Mouse (Mus musculus) left cerebral cortex, adult 8-10 months (tissue): ENCODE data around the gene Dnaic1. TPM values are rescaled to one million over a fixed set of nuclear protein-coding genes. Genes with fewer than 3 reads are reported as not detected.
A peak's percentile ranks its signal among the peaks of the same experiment; 100 is the strongest.

Experiments
- DNase-seq, 2 experiments: peaks; one replicate each; pipeline ENCODE4 v3.0.0; 2022; ENCODE audit warnings: low spot score in 2 of 2
- total RNA-seq, 4 experiments: library from RNA; stranded (reverse); gene quantifications; 2 replicates each; pipeline ENCODE4 v1.2.4; 2022

Gene Dnaic1
- total RNA-seq, 4 experiments from 2014 or later = 7.7 to 11.7 (median 9.6) TPM

GRCm38 (mm10) chr4:41568682-41569410, 729 bp upstream of the Dnaic1 start:
- DNase-seq = peak; percentile 51 to 52

DNA sequence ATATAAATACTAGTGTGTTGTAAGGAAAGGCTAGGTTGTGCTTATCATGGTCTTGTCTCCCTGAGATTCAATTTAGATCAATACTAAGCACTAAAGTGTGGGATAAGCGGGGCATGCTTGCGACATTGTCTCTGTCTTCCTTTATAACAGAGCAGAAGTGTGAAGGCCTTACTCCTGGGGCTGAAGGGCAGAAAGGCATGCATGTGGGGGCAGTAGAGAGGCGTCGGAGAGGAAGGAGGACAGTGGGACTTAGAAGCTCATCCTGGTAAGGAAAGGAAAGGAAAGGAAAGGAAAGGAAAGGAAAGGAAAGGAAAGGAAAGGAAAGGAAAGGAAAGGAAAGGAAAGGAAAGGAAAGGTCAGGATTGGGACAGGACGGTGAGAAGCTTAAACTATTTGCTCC, 1.9 kb downstream of the Dnaic1 start:
- DNase-seq = no peak

DNA sequence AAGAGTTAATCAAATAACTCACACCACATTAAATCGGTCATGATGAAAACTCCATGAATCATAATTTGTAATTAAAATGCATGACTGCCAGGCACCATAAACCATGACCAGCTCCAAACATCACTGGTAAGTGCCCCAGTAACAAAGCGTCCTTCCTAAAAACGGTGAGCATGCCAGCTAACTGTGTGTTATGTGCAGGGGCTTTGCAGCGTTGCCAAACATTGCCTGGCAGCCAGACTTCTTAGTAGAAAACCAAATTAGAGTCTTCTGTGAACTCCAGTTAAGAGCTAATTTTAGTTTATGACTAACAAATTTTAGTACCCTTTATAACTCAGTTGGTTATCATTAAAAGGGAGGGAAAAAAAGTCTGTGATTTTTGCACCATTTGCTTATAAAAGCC, 3.9 kb downstream of the Dnaic1 start:
- no peak for DNase-seq

GRCm38 (mm10) chr4:41575914-41576313, 6.3 kb downstream of the Dnaic1 start:
- no peak for DNase-seq

DNA sequence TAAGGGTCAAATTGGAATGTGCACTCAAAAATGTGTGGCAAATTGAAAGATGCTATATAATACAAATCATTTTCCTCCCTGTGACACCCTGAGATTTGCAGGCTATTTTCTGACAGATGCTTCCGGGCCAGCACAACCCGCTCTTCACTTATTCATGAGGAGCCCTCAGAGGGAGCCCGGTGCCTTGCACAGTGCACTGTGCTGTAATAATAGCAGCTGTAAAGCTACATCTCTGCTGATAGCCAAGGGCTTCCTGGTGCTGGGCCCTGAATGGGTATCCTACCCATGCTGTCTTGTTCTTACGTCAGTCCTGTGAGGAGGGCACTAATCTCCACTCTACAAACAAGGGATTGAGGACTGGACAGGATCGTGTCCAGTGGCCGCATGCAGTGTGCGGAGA, 13.8 kb downstream of the Dnaic1 start:
- DNase-seq = no peak

- DNase-seq = no peak
Observed at GRCm38 (mm10) chr4:41602818-41603217, 33.2 kb downstream of the Dnaic1 start.

DNA sequence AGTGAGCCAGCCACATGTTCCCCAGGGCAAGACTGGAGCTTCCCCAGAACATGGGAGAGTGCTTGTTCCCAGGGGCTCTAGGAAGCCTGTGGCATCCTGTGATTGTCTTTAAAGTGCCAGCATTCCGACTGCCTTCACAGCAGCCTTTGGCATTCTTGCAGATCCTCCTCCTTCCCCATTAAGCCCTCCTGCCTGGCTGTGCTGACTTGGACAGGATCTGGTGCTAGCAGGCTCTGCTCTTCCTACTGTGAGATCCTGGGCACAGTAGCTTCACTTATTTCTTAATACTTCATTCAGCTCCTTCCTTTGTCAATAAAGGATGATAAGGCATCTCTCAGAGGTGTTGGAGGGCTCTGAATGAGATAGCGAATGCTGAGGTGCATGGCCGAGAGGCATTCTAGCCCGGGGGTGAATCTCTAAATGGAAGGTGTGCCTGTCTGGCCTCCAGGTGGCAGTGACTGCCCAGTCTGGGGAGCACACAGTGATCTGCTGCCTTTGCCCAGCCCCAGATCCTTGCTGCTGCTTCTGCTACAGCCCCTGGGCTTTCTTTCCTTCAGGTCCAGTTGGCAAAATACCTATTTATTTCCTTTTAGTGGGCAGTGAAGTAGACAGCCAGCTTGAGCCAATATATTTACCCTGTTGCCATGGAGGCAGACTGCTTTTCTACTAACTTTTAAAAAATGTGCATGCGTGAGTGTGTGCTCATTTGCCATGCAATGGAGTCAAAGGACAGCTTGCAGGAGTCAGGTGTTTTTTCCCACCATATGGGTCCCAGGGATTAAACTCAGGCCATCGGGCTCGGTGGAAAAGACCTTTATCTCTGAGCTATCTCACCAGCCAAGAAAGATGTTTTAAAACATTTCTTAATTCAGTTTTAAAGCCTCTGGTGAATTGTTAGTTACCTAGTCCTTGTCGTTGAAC, 35.2 kb downstream of the Dnaic1 start:
- DNase-seq = no peak

DNA sequence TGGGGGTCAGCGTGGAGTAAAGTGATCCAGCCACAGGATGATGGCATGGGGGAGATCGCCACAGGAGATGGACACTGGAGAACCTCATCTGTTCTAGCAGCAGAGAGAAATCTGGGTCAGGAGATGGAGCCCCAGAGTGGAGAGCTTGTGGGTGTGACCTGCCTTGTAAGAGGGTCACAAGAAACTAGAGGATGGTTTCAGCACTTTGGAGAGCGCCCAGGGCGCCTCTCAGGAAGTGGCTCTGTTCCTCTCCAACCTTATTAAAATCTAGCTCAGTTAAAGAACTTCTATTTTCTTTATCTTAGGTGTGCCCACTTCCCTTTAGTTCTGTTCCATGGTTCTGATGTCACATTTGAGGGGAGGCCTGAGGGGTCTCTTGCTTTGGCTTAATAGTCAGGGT, 37.2 kb downstream of the Dnaic1 start:
- no peak for DNase-seq

DNA sequence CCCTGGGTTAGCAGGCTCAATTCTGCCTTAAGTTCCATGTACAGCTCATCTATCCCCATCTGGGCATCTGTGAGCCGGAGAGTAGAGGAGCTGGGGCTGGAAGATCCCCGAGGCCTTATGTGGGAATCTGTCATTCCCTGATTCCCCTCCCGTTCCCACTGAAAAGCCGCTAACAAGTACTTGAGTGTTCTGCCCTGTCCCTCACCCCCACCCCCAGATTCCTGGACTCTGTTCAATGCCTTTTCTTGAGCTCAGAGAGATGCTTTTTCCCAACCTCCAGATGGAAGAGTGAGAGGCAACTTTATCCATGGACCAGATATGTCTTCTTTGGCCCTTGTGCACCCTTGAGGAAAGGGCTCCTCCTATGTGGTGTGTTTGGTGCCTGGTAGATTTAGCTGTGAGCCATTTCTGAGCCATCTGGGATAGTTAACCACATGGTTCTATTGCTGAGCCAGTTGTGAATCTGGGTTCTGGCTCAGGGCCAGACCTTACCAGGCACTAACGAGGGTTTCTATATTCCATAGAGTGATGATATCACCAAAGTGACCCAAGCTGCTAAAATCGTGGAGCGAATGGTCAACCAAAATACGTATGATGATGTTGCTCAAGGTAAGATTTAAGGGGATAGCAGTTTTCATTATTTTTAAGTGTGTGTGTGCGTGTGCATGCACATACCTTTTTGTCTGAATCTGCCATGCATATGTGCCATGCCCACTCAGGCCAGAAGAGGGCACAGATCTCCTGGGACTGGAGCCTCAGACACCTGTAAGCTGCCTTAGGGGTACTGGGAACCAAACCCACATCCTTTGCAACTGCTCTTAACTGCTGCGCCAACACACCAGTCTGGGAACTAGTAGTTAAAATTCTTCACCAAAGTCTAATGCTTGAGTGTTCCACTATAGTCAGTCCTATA, 40.4 kb downstream of the Dnaic1 start:
- no peak for DNase-seq

DNA sequence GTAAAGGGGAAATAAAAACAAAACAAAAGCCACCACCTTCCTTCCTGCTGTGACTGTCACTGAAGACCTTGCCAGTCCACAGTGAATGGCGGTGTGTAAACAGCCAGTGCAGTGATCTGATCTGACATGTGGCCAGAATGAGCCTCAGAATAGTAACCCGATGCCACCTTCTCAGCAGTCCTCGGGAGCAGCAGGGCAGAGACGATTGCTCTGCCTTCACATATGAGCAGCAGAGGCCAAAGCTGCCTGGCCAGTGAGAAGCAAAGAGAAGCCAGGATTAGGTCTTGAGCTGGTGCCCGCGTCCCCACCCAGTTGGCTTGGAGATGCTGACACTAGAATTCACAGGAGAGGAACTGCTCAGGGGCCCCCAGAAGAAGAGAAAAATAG, 41.0 kb downstream of the Dnaic1 start:
- DNase-seq = no peak

DNA sequence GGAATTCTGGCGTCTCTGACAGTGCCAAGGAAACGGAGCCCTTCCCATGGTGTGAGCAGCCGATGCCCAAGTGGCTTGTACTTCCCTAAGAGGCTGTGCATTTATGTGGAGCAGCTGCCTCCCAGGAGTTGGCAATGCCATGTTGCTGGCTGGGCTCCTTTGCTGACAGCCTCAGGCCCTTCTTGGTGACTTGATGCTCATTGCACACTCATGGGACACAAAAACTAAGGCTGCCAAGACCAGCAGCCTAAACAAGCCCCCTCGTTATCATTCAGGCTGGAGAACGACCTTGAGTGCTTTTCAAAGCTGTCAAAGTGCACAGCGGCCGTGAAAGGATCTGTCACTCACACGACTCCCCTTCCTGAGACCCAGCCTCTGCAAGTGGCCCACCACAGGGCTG, 42.6 kb downstream of the Dnaic1 start:
- DNase-seq = no peak

DNA sequence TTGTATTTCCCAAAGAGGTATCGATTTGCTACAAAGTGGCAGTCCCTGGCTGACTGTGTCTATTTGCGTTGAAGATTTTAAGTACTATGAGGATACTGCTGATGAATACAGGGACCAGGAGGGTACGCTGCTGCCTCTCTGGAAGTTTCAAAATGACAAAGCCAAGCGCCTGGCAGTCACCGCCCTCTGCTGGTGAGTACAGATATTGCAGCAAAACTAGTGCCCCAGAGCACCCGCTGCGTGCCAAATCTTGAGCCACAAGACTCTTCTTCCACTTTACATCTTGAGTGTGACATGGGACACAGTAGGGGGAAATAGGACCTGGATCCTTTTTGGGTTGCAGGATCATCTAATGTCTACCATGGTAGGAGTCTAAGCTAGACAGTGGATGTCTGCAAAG, 44.6 kb downstream of the Dnaic1 start:
- peak; percentile 68 for DNase-seq

GRCm38 (mm10) chr4:41615661-41616599, 46.4 kb downstream of the Dnaic1 start:
- DNase-seq = peak; percentile 40 to 92

DNA sequence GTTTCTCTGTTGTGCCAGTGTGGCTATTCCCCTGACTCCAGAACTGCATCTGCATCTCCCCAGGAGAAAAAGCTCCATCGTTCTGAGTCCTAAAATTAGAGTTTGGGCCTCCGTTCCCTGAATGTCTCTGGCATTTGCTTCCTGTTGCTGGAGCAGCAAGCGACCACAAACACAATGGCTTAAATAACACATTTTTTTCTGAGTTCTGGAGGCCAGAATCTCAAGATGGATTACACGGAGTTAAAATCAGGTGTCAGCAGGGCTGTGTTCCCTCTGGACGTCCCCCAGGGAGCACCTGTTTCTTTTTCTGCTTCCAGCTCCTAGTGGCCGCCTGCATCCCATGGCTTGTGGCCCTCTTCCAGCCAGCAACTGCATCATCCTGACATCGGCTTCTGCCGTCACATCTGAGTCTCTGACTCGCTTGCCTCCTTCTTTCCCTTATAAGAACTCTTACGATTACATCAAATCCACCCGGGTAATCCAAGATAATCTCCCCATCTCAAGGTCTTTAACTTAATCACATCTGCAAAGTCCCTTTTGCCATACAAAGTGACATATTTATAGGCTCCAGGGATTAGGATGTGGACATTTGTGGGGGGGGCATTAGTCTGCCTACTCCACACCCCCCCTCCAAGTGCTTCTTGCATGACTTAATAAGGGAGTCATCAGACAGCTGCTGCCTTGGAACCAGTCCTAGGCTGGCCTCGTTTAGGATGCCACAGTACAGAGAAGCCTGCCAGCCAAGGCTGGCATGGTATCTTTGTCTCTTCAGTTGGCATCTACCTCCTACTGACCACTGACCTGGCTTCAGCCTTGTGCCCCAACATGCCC, 49.6 kb downstream of the Dnaic1 start:
- DNase-seq = peak in 1 of 2 experiments; percentile 51

- no peak for DNase-seq
Observed at GRCm38 (mm10) chr4:41622071-41622470, 52.5 kb downstream of the Dnaic1 start.

DNA sequence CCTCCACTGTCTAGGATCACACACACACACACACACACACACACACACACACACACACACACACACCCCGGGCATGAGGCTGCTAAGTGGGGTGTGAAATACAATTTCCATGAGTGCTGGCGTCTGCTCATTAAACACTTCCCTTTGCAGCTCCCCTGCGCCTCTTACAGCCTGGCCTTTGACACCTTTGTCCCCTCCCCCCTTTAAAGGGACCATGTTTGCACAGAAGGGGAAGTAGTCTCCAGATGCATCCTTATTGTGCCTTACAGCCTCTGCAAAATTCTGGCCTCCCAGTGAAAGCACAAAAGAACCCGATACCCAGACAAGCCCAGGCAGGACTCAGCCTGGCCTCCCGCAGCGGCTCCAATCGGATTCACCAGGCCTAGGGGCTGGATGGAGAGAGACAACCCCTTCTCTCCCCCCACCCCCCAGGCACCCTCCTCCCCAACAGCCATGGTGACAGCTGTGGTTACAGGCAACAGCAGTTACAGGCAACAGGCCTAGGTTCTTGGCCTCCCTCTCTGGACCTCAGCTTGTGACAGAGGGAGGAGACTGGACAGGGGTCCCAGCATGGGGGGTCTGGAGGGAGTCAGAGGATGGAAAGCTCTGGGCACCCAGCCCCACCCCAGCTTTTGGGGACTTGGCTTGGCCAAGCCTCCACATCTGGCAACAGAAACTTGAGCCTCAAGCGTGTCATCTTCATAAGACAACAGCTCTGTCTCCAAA, 58.8 kb downstream of the Dnaic1 start:
- DNase-seq = no peak

DNA sequence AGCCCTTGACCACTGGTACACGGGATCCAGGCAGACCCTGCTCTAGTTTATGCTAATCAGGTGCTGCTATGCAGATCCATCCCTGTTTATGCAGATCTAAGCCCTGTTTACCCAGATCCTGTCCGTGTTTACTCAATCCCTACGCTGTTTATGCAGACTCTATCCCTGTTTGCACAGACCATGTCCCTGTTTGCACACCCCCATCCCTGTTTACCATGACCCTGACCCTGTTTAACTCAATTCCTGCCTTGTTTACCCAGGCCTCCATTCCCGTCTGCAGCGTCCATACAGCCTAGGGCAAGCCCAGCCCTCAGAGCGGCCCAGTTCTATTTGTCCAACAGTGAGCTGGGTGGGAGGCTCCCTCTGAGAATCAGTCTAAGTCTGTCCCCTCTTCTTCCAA, 60.6 kb downstream of the Dnaic1 start:
- no peak for DNase-seq

DNA sequence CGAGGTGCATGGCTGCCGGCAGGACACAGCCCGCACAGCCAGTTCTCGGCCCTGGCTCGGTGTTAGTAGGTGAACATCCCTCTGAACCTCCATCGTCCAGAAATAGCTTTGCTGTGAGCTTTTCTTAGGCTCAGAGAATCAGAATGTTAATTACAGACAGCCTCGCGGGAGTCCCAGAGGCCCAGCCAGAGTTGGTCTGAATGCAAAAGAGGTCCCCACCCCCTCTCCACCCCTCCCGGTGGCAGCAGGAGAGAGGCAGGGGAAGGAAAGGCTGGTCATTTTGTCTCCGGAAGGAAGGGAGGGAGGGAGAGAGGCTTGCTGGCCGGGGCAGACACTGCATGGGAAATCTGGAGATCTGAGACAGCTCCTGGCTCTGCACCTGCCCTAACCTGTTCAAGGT, 61.8 kb downstream of the Dnaic1 start:
- DNase-seq = peak in 1 of 2 experiments; percentile 57

GRCm38 (mm10) chr4:41633001-41633400, 63.4 kb downstream of the Dnaic1 start:
- DNase-seq = no peak
